Mouse (Mus musculus) stomach, embryonic 16.5 days (tissue): ENCODE data around the gene Cfc1. TPM values are rescaled to one million over a fixed set of nuclear protein-coding genes. Genes with fewer than 3 reads are reported as not detected.

ENCODE experiments used
- ATAC-seq: fragments of 200-750 bp; cut with Nextera tagmentation; 2 replicates; pipeline ENCODE4 v1.8.0; 2017; ENCODE audit warnings: moderate number of reproducible peaks, moderate TSS enrichment; ENCODE audit not compliant: insufficient read depth, low FRiP score
- H3K27ac ChIP-seq: fragments of 300-500 bp; sonication (generic); 2 replicates; pipeline ENCODE4 v1.5.1; 2014; ENCODE audit warnings: low read length
- H3K27me3 ChIP-seq: fragments of 300-500 bp; sonication (generic); 2 replicates; pipeline ENCODE4 v1.6.1; 2014; ENCODE audit warnings: low read length, control low read depth, mixed read lengths; ENCODE audit not compliant: control insufficient read depth, insufficient read depth
- H3K36me3 ChIP-seq: fragments of 300-500 bp; sonication (generic); 2 replicates; pipeline ENCODE4 v1.6.1; 2014; ENCODE audit warnings: low read length; ENCODE audit not compliant: control insufficient read depth, insufficient read depth
- H3K4me1 ChIP-seq: fragments of 300-500 bp; sonication (generic); 2 replicates; pipeline ENCODE4 v1.6.1; 2014; ENCODE audit warnings: low read length, control low read depth, mixed read lengths; ENCODE audit not compliant: control insufficient read depth, insufficient read depth
- H3K4me2 ChIP-seq: fragments of 300-500 bp; sonication (generic); 2 replicates; pipeline ENCODE4 v1.6.1; 2014; ENCODE audit warnings: low read depth, low read length, mixed read lengths
- H3K4me3 ChIP-seq: fragments of 300-500 bp; sonication (generic); replicated peaks from 2 replicates; pipeline ENCODE4 v1.5.1; 2014; ENCODE audit warnings: mild to moderate bottlenecking, low read length
- H3K9ac ChIP-seq: fragments of 300-500 bp; sonication (generic); 2 replicates; pipeline ENCODE4 v1.6.1; 2014; ENCODE audit warnings: low read length
- H3K9me3 ChIP-seq: fragments of 300-500 bp; sonication (generic); replicated peaks from 2 replicates; pipeline ENCODE4 v1.6.1; 2016; ENCODE audit warnings: low read length, control low read depth; ENCODE audit not compliant: control insufficient read depth
- WGBS: fragments of 180-500 bp; shearing (Covaris S2); extraction: QIAGEN DNeasy Blood & Tissue Kit; methylation state at CpG from one replicate; pipeline ENCODE4 v1.1.7; 2014; 5-methylcytosine and 5-hydroxymethylcytosine counted together
- polyA plus RNA-seq: library from polyadenylated mRNA; unstranded; fragments of >200 nt; fragmentation: Nextera tagmentation; extraction: Ambion mirVana; gene quantifications from 2 replicates; pipeline ENCODE4 v1.2.1, GENCODE M21; 2015

Cfc1 gene
- polyA plus RNA-seq, 1 experiment from 2014 or later, result 0.43 TPM

- no peaks in the 10 kb centered on the region for H3K36me3 ChIP-seq
- H3K9ac ChIP-seq, result no peak overlapping the region
- WGBS, result 76% methylated on average over 22 of the region's 22 CpGs
- H3K27ac ChIP-seq, result no peak overlapping the region
- no peak for ATAC-seq
- H3K27me3 ChIP-seq, result no peaks in the 10 kb centered on the region
- H3K4me1 ChIP-seq, result no peaks in the 10 kb centered on the region
- H3K4me2 ChIP-seq, result no peak overlapping the region
- no peak overlapping the region for H3K4me3 ChIP-seq
- no peaks in the 10 kb centered on the region for H3K9me3 ChIP-seq
These were observed 52.0 kb downstream of the Cfc1 start for GRCm38 (mm10) chr1:34587298-34588096.

Other genes starting within 250 kb of the Cfc1 start
- 52.6 and 55.0 TPM in 2 replicates for gene Ccdc115, start 96.0 kb upstream of the Cfc1 start, polyA plus RNA-seq
- 74.1 and 86.2 TPM in 2 replicates for gene Imp4, start 95.8 kb upstream of the Cfc1 start, polyA plus RNA-seq
- 23.7 and 27.5 TPM in 2 replicates for gene Ptpn18, start 75.9 kb upstream of the Cfc1 start, polyA plus RNA-seq
- gene Prss39, start 37.2 kb upstream of the Cfc1 start, polyA plus RNA-seq, result not detected in 2 replicates
- gene Prss40, start 25.3 kb downstream of the Cfc1 start, polyA plus RNA-seq, result not detected in 2 replicates
- gene Amer3, start 44.0 kb downstream of the Cfc1 start, polyA plus RNA-seq, result 0.49 and 0.76 TPM in 2 replicates